Mouse (Mus musculus): ENCODE measurements around the gene Dock2. TPM values are rescaled to one million over a fixed set of nuclear protein-coding genes. Genes with fewer than 3 reads are reported as not detected.
"Not testable (repeated sequence)": the region's sequence is repeated elsewhere in the genome, so short reads cannot be mapped to it uniquely, and the experiment has no call there.

Dock2 gene
- total and polyA plus RNA-seq, 3 experiments: 60.9 to 101 (median 77.9) TPM

- Histone ChIP-seq H3K27me3 (ENCODE audit: control insufficient read depth in 1 of 2, insufficient read depth in 2 of 2, low read length in 2 of 2) (no peaks in the 10 kb centered on the region), H3K27ac (ENCODE audit: control insufficient read depth, low read depth, low read length) (no peak overlapping the region), H3K36me3 (ENCODE audit: control insufficient read depth in 1 of 2, insufficient read depth in 2 of 2, low read length in 2 of 2) (no peaks in the 10 kb centered on the region; a peak in 1 of 4 replicates), H3K9me3 (replicated peaks; ENCODE audit: insufficient read depth, low read length) (no peaks in the 10 kb centered on the region), H3K9ac (ENCODE audit: control insufficient read depth, low read depth, low read length, poor library complexity, severe bottlenecking) (no peak overlapping the region), H3K79me2 (ENCODE audit: control insufficient read depth, insufficient read depth, low read length, poor library complexity) (no peaks in the 10 kb centered on the region), H3K4me1 (ENCODE audit: control insufficient read depth in 1 of 2, insufficient read depth in 2 of 2, low read length in 2 of 2) (no peaks in the 10 kb centered on the region), H3K4me3 (ENCODE audit: control insufficient read depth in 1 of 2, insufficient read depth in 1 of 2, low read depth in 2 of 2, low read length in 2 of 2) (no peak overlapping the region)
- peak; percentile 69 for DNase-seq (ENCODE audit: low read depth, low spot score)
- no peak for TF ChIP-seq SIN3A (IDR thresholded peaks at IDR 0.05; ENCODE audit: low read length)
- 0 out of 2 replicates have a peak, but pooled peaks have one; percentile 37 for TF ChIP-seq MYC (IDR thresholded peaks at IDR 0.05; ENCODE audit: low read depth, low read length)
- TF ChIP-seq RAD21 (IDR thresholded peaks at IDR 0.05; ENCODE audit: low read depth, low read length): peak; percentile 63
- TF ChIP-seq MXI1 (IDR thresholded peaks at IDR 0.05; ENCODE audit: low read depth, low read length): no peak
- TF ChIP-seq SMC3 (IDR thresholded peaks at IDR 0.05; ENCODE audit: low read depth, low read length): peak; percentile 65
- peak; percentile 43 to 86 (median 81) for TF ChIP-seq CTCF (IDR thresholded peaks at IDR 0.05 in 2 of 3, conservative IDR thresholded peaks at IDR 0.05 in 1 of 3; ENCODE audit: control insufficient read depth in 1 of 3, insufficient read depth in 1 of 3, low read depth in 2 of 3, low read length in 3 of 3, poor library complexity in 1 of 3, severe bottlenecking in 1 of 3)
- TF ChIP-seq ZC3H11A (IDR thresholded peaks at IDR 0.05; ENCODE audit: low read depth, low read length): peak; percentile 53
Observed at GRCm38 (mm10) chr11:34227180-34227579, 556.5 kb downstream of the Dock2 start.

DNA sequence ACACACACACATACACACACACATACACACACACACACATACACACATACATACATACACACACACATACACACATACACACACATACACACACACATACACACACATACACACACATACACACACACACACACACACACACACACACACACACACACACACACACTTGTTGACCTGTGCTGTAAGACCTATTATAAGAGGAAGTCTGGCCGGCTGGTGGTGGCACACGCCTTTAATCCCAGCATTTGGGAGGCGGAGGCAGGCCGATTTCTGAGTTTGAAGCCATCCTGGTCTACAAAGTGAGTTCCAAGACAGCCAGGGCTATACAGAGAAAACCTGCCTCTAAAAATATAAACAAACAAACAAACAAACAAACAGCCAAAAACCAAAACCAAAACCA lies 563.1 kb downstream of the Dock2 start:
- not testable (repeated sequence) for H3K9me3 ChIP-seq (replicated peaks; ENCODE audit: insufficient read depth, low read length); H3K27ac ChIP-seq (ENCODE audit: control insufficient read depth, low read depth, low read length); H3K36me3 ChIP-seq (ENCODE audit: control insufficient read depth in 1 of 2, insufficient read depth in 2 of 2, low read length in 2 of 2); H3K79me2 ChIP-seq (ENCODE audit: control insufficient read depth, insufficient read depth, low read length, poor library complexity); H3K4me1 ChIP-seq (ENCODE audit: control insufficient read depth in 1 of 2, insufficient read depth in 2 of 2, low read length in 2 of 2); H3K27me3 ChIP-seq (ENCODE audit: control insufficient read depth in 1 of 2, insufficient read depth in 2 of 2, low read length in 2 of 2)
- H3K4me3 ChIP-seq (ENCODE audit: control insufficient read depth in 1 of 2, insufficient read depth in 1 of 2, low read depth in 2 of 2, low read length in 2 of 2): peak overlapping the region; percentile 59 to 68
- TF ChIP-seq SMC3 (IDR thresholded peaks at IDR 0.05; ENCODE audit: low read depth, low read length): 0 out of 2 replicates have a peak, but pooled peaks have one; percentile 1
- peak overlapping the region; percentile 49; the same call in 1 of the 2 replicates for H3K9ac ChIP-seq (ENCODE audit: control insufficient read depth, low read depth, low read length, poor library complexity, severe bottlenecking)
- DNase-seq (ENCODE audit: low read depth, low spot score): peak; percentile 71

- H3K9ac ChIP-seq (ENCODE audit: control insufficient read depth, low read depth, low read length, poor library complexity, severe bottlenecking): no peak overlapping the region
- H3K36me3 ChIP-seq (ENCODE audit: control insufficient read depth in 1 of 2, insufficient read depth in 2 of 2, low read length in 2 of 2): no peaks in the 10 kb centered on the region
- H3K4me3 ChIP-seq (ENCODE audit: control insufficient read depth in 1 of 2, insufficient read depth in 1 of 2, low read depth in 2 of 2, low read length in 2 of 2): no peak overlapping the region
- H3K9me3 ChIP-seq (replicated peaks; ENCODE audit: insufficient read depth, low read length): no peaks in the 10 kb centered on the region
- no peak overlapping the region for H3K27ac ChIP-seq (ENCODE audit: control insufficient read depth, low read depth, low read length)
- no peaks in the 10 kb centered on the region for H3K79me2 ChIP-seq (ENCODE audit: control insufficient read depth, insufficient read depth, low read length, poor library complexity)
- H3K27me3 ChIP-seq (ENCODE audit: control insufficient read depth in 1 of 2, insufficient read depth in 2 of 2, low read length in 2 of 2): peaks cover 0 to 9% of the 10 kb centered on the region in 2 experiments; a peak in 3 of 4 replicates
- H3K4me1 ChIP-seq (ENCODE audit: control insufficient read depth in 1 of 2, insufficient read depth in 2 of 2, low read length in 2 of 2): no peaks in the 10 kb centered on the region
- peak; percentile 83 for DNase-seq (ENCODE audit: low read depth, low spot score)
- peak; percentile 99 for TF ChIP-seq SMC3 (IDR thresholded peaks at IDR 0.05; ENCODE audit: low read depth, low read length)
- no peak for TF ChIP-seq EP300 (IDR thresholded peaks at IDR 0.05; ENCODE audit: low read depth in 1 of 2, low read length in 2 of 2)
- peak; percentile 100 for TF ChIP-seq RAD21 (IDR thresholded peaks at IDR 0.05; ENCODE audit: low read depth, low read length)
- TF ChIP-seq POLR2A (IDR thresholded peaks at IDR 0.05; ENCODE audit: control insufficient read depth in 1 of 2, insufficient read depth in 1 of 2, low read depth in 1 of 2, low read length in 2 of 2, poor library complexity in 1 of 2): no peak
- no peak for TF ChIP-seq CHD1 (IDR thresholded peaks at IDR 0.05; ENCODE audit: low read depth, low read length)
- TF ChIP-seq SIN3A (IDR thresholded peaks at IDR 0.05; ENCODE audit: low read length): no peak
- no peak for TF ChIP-seq MXI1 (IDR thresholded peaks at IDR 0.05; ENCODE audit: low read depth, low read length)
- TF ChIP-seq ZKSCAN1 (IDR thresholded peaks at IDR 0.05; ENCODE audit: low read depth, low read length): no peak
- no peak for TF ChIP-seq NELFE (IDR thresholded peaks at IDR 0.05; ENCODE audit: low read depth, low read length)
- no peak for TF ChIP-seq TCF12 (IDR thresholded peaks at IDR 0.05; ENCODE audit: low read depth, low read length)
- no peak; the same call in 1 of the 2 replicates for TF ChIP-seq BHLHE40 (IDR thresholded peaks at IDR 0.05; ENCODE audit: borderline replicate concordance, low read depth, low read length)
- TF ChIP-seq ELF1 (IDR thresholded peaks at IDR 0.05; ENCODE audit: low read depth, low read length): no peak
- TF ChIP-seq USF2 (IDR thresholded peaks at IDR 0.05; ENCODE audit: borderline replicate concordance in 1 of 2, insufficient read depth in 1 of 2, low read depth in 1 of 2, low read length in 2 of 2): no peak
- TF ChIP-seq ZC3H11A (IDR thresholded peaks at IDR 0.05; ENCODE audit: low read depth, low read length): peak; percentile 100
- TF ChIP-seq GATA1 (IDR thresholded peaks at IDR 0.05; ENCODE audit: low read depth, low read length): no peak
- TF ChIP-seq CTCF (IDR thresholded peaks at IDR 0.05 in 2 of 3, conservative IDR thresholded peaks at IDR 0.05 in 1 of 3; ENCODE audit: control insufficient read depth in 1 of 3, insufficient read depth in 1 of 3, low read depth in 2 of 3, low read length in 3 of 3, poor library complexity in 1 of 3, severe bottlenecking in 1 of 3): peak in 2 of 3 experiments; percentile 54 to 98; a peak in 4 of 6 replicates
- TF ChIP-seq UBTF (IDR thresholded peaks at IDR 0.05; ENCODE audit: borderline replicate concordance, insufficient read depth, low read depth, low read length): no peak
- no peak for TF ChIP-seq POLR2AphosphoS5 (IDR thresholded peaks at IDR 0.05; ENCODE audit: borderline replicate concordance, low read depth, low read length)
- TF ChIP-seq TAL1 (IDR thresholded peaks at IDR 0.05; ENCODE audit: low read length): no peak
- TF ChIP-seq JUND (IDR thresholded peaks at IDR 0.05; ENCODE audit: low read depth, low read length): 0 out of 2 replicates have a peak, but pooled peaks have one; percentile 29
- no peak for TF ChIP-seq ZNF384 (IDR thresholded peaks at IDR 0.05; ENCODE audit: low read depth, low read length)
- no peak for TF ChIP-seq RCOR1 (IDR thresholded peaks at IDR 0.05; ENCODE audit: low read depth, low read length)
Observed at GRCm38 (mm10) chr11:34212853-34213252, 570.8 kb downstream of the Dock2 start.

All from MEL (cell line).